Mouse (Mus musculus): ENCODE results near the gene Nfyb. TPM values are rescaled to one million over a fixed set of nuclear protein-coding genes. Genes with fewer than 3 reads are reported as not detected.

The Nfyb gene
- total RNA-seq (2021), result 10 to 100 TPM; 67.7 to 67.8 TPM
- long read RNA-seq, experiment 1, transcript Nfyb-204 (8 exons, 2,554 nt), result major isoform, 15 of 82 reads
- long read RNA-seq, experiment 1, partial matches to known transcripts, result 3 of 82 reads
- long read RNA-seq, experiment 1, other reads (novel, unspliced or antisense), result 64 of 82 reads
- long read RNA-seq, experiment 2, transcript Nfyb-204 (8 exons, 2,554 nt), result major isoform, 9 of 102 reads
- long read RNA-seq, experiment 2, partial matches to known transcripts, result 15 of 102 reads
- long read RNA-seq, experiment 2, other reads (novel, unspliced or antisense), result 78 of 102 reads

- Histone ChIP-seq H3K27ac (peak within 1 kb of the TSS; percentile 95), H3K4me3 (peak within 1 kb of the TSS; percentile 76)
- peak; percentile 97 to 98 for DNase-seq (ENCODE audit: low spot score in 2 of 2)
- TF ChIP-seq CTCF (conservative IDR thresholded peaks at IDR 0.05), result no peak
These were observed at the start of gene Nfyb for GRCm38 (mm10) chr10:82763840-82764631. Gene Nfyb, minus strand, starts transcription at chr10:82764144.

GRCm38 (mm10) chr10:82811855-82812431 is 48.0 kb upstream of the Nfyb start:
- peak overlapping the region; percentile 48; the same call in 1 of the 2 replicates for H3K27ac ChIP-seq
- peak overlapping the region; percentile 61 for H3K4me3 ChIP-seq
- peak; percentile 76 for TF ChIP-seq CTCF (conservative IDR thresholded peaks at IDR 0.05)
- DNase-seq (ENCODE audit: low spot score in 2 of 2), result peak; percentile 45 to 81

DNA sequence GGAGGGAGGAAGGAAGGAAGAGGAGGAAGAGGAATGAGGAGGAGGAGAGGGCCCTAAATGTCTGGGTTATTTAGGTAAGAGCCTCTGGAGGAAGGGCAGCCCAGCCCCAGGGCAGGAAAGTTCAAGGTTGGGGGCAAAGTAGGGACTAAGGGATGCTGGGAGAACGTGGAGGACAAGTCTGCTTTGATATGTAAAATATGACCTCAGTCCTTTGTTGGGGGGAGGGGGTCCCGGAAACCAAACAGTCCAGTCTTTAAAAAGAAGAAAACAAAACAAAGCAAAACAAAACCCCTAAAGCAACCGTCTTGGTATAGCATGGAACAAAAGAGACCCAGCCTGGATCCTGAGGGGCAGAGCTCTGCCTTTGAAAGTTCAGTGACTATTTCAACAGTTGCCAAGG is 45.4 kb upstream of the Nfyb start:
- DNase-seq (ENCODE audit: low spot score in 2 of 2), result no peak
- TF ChIP-seq CTCF (conservative IDR thresholded peaks at IDR 0.05), result no peak
- Histone ChIP-seq H3K4me3 (no peak overlapping the region), H3K27ac (no peak overlapping the region)

GRCm38 (mm10) chr10:82808891-82809290 is 44.9 kb upstream of the Nfyb start:
- no peak for TF ChIP-seq CTCF (conservative IDR thresholded peaks at IDR 0.05)
- no peak overlapping the region for H3K27ac ChIP-seq
- no peak overlapping the region for H3K4me3 ChIP-seq
- no peak for DNase-seq (ENCODE audit: low spot score in 2 of 2)

DNA sequence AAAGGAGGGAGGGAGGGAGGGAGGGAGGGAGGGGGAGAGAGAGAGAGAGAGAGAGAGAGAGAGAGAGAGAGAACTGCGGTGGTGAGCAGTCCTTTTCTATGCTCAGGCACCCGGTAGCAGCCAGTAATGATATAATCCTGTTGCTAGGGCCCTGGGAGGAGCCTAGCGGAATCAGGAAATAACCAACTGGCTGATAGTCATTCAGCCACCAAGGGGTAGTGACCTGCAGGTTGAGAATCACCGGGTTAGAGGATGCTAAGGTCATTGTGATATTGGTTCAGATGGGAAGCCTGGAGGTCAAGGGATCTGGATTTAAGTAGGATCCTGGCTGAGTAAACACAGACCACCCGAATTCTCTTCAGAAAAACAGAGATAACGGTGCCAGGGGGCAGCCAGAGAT is 44.2 kb upstream of the Nfyb start:
- DNase-seq (ENCODE audit: low spot score in 2 of 2), result no peak
- Histone ChIP-seq H3K4me3 (no peak overlapping the region), H3K27ac (no peak overlapping the region)
- no peak for TF ChIP-seq CTCF (conservative IDR thresholded peaks at IDR 0.05)

GRCm38 (mm10) chr10:82807238-82807637 is 43.3 kb upstream of the Nfyb start:
- no peak for DNase-seq (ENCODE audit: low spot score in 2 of 2)
- no peak for TF ChIP-seq CTCF (conservative IDR thresholded peaks at IDR 0.05)

GRCm38 (mm10) chr10:82806414-82806813 is 42.5 kb upstream of the Nfyb start:
- Histone ChIP-seq H3K27ac (no peak overlapping the region), H3K4me3 (no peak overlapping the region)
- no peak for DNase-seq (ENCODE audit: low spot score in 2 of 2)
- TF ChIP-seq CTCF (conservative IDR thresholded peaks at IDR 0.05), result no peak

More at GRCm38 (mm10) chr10:82807238-82807637, 43.3 kb upstream of the Nfyb start:
- H3K4me3 ChIP-seq, result no peak overlapping the region
- H3K27ac ChIP-seq, result no peak overlapping the region

- no peak for DNase-seq (ENCODE audit: low spot score in 2 of 2)
- no peak overlapping the region for H3K27ac ChIP-seq
- no peak for TF ChIP-seq CTCF (conservative IDR thresholded peaks at IDR 0.05)
- H3K4me3 ChIP-seq, result no peak overlapping the region
These were observed 41.2 kb upstream of the Nfyb start for GRCm38 (mm10) chr10:82805111-82805510.

DNA sequence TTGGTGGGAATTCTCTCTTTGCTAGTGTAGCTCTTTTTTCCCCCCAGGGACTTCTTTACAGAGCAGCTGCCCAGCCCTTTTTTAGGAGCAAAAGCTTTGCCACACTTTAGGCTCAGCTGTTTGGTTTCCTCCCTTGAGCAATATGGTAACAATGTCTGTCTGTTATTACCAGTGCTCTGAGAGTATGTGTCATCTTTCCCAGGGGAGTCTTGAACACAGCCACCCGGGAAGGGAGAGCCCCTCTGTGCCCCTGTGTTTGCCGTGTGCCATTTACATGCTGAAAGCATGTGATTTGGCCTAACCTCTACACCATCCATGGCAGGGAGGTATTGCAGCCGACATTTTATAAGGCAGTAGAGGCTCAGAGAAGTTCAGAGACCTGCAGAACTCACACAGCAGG is 40.5 kb upstream of the Nfyb start:
- DNase-seq (ENCODE audit: low spot score in 2 of 2), result no peak
- no peak overlapping the region for H3K4me3 ChIP-seq
- no peak overlapping the region for H3K27ac ChIP-seq
- TF ChIP-seq CTCF (conservative IDR thresholded peaks at IDR 0.05), result no peak

GRCm38 (mm10) chr10:82800094-82800493 is 36.1 kb upstream of the Nfyb start:
- no peak for DNase-seq (ENCODE audit: low spot score in 2 of 2)
- no peak for TF ChIP-seq CTCF (conservative IDR thresholded peaks at IDR 0.05)
- Histone ChIP-seq H3K4me3 (no peak overlapping the region), H3K27ac (no peak overlapping the region)

DNA sequence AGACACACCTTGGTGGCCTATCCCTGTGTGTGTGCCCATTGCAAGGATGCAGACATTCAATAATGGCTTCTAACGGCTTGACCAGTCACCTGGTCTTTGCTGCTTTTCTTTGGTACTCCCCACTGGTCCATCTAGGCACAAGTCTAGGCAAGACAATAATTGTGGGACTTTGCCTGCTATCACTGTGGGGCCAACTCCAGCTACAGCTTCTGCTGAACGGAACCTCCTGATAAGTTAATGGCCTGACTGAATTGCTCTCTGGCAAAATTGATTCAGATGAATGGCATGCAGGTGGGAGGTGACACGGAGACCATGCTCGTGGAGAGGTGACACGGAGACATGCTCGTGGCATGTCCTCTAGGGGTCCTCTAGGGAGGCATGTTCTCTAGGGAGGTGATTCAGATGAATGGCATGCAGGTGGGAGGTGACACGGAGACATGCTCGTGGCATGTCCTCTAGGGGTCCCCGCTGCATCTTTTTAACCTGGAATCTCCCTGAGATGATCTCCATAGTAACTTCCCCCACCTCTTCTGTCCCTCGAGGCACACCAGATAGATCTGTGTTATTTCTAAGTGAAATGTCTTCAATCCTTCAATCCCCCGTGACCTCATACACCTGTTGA is 34.5 kb upstream of the Nfyb start:
- TF ChIP-seq CTCF (conservative IDR thresholded peaks at IDR 0.05), result 0 out of 2 replicates have a peak, but pooled peaks have one; percentile 6
- Histone ChIP-seq H3K27ac (no peak overlapping the region), H3K4me3 (no peak overlapping the region)

GRCm38 (mm10) chr10:82797119-82797491 is 33.2 kb upstream of the Nfyb start:
- TF ChIP-seq CTCF (conservative IDR thresholded peaks at IDR 0.05), result no peak
- no peak for DNase-seq (ENCODE audit: low spot score in 2 of 2)
- H3K4me3 ChIP-seq, result no peak overlapping the region
- H3K27ac ChIP-seq, result 0 out of 2 replicates have a peak overlapping the region, but pooled peaks have one; percentile 64

More for the DNA sequence above, 34.5 kb upstream of the Nfyb start:
- no peak for DNase-seq (ENCODE audit: low spot score in 2 of 2)
